Mouse (Mus musculus) gastrocnemius, adult 8-10 months (tissue): Measurements from ENCODE around the gene Vps41. TPM values are rescaled to one million over a fixed set of nuclear protein-coding genes. Genes with fewer than 3 reads are reported as not detected.

Source experiments
- DNase-seq, 2 experiments: peaks; one replicate each; pipeline ENCODE4 v3.0.0; 2022; ENCODE audit warnings: low spot score in 2 of 2
- total RNA-seq, 4 experiments: library from RNA; stranded (reverse); gene quantifications; 2 replicates each; pipeline ENCODE4 v1.2.4; 2022

The Vps41 gene
- total RNA-seq, 4 experiments from 2014 or later, result 32.6 to 38.2 (median 35.6) TPM

- no peak for DNase-seq
Observed at GRCm38 (mm10) chr13:18868030-18868490, 151.0 kb downstream of the Vps41 start.

- no peak for DNase-seq
Observed at GRCm38 (mm10) chr13:18868825-18869224, 151.7 kb downstream of the Vps41 start.

- no peak for DNase-seq
Observed at GRCm38 (mm10) chr13:18875321-18875720, 158.2 kb downstream of the Vps41 start.

- DNase-seq, result no peak
Observed at GRCm38 (mm10) chr13:18892910-18893309, 175.8 kb downstream of the Vps41 start.

- no peak for DNase-seq
Observed at GRCm38 (mm10) chr13:18896789-18897188, 179.7 kb downstream of the Vps41 start.

GRCm38 (mm10) chr13:18903623-18904022 is 186.5 kb downstream of the Vps41 start:
- DNase-seq, result no peak

GRCm38 (mm10) chr13:18914774-18915173 is 197.7 kb downstream of the Vps41 start:
- no peak for DNase-seq

Other genes with a start within 250 kb of the Vps41 start
- 1 to 10 TPM in 1 of 4 experiments, under 1 TPM in 3; 0.24 to 1.3 (median 0.44) TPM for gene Amph, start 230.9 kb downstream of the Vps41 start, total RNA-seq